Mouse (Mus musculus) cerebellum, postnatal 36 days (tissue): ENCODE data around the gene Cntf.

ENCODE experiments used
- DNase-seq, 2 experiments: peaks; one replicate each; pipeline ENCODE4 v3.0.0; 2021 to 2022; ENCODE audit warnings: mixed read lengths in 2 of 2

Gene Cntf

DNA sequence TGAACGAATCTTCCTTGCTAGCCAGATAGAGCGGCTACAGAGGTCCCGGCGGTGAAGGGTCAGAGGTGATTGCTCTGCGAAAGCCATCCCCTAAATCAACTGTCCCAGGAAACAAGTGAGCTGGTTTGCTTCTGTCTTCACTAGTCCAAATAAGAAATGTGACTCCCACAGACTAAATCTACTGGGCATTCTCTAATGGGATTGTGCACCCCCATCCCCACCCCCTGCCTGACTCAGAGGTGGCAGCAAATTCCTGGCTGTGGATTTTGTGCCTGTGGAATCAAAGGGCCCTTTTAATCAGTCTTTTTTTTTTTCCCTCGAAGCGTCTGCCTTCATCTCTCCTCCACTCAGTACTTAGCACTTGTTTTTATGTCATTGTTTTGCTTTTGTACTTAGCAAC is at the start of gene Cntf:
TSS of gene Cntf (minus strand) at position 325 of the 400 bp plus-strand sequence.
- DNase-seq, result no peak

DNA sequence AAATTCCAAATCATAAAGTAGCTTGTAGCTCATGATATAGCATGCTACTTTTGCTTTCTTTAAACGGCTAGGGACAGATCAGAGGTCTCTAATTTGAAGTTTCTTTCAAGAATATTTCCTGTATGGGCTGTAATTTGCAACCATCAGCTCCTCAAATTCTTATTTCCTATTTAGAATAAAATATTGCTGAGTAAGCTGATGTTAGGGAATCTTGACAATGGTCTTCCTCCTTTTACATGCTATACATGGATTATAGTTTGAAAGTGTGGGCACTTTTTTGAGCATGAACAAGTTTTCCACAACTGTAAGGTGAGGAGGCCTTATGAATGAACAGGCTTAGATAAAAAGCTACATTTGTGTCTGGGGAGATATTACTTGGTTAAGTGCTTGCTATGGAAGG is 48.5 kb upstream of the Cntf start:
- DNase-seq, result no peak

DNA sequence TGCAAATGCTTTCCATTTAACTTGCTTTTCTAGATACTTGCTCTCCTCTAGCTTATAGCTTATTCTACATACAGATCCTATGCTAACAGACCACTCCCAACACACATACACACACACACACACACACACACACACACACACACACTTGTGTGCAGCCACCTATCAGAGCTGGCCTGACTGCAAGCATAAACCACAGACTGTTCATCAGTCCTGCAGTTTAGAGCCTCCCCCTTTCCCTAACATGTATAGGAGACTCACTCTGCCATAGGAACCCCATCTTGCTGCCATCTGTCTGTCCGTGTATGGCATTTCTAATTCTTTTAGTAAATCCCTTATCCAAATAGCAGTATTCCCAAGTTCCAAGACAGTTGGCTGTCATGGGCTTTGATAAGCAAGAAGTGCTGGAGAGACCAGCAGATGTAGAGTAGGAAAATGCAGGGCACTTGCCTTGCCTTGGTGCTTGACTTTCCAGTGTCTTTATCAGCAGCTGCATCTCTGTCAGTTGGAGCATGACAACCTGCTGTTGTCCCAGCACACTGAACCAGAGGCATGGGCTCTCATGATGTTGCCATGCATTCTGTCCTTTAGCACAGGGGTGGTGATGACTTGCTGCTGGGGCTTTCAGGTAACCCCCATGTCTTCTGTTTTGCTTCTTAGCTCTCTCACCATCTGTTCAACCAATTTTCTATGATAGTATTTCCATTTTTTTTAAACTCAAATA is 47.4 kb upstream of the Cntf start:
- no peak for DNase-seq

DNA sequence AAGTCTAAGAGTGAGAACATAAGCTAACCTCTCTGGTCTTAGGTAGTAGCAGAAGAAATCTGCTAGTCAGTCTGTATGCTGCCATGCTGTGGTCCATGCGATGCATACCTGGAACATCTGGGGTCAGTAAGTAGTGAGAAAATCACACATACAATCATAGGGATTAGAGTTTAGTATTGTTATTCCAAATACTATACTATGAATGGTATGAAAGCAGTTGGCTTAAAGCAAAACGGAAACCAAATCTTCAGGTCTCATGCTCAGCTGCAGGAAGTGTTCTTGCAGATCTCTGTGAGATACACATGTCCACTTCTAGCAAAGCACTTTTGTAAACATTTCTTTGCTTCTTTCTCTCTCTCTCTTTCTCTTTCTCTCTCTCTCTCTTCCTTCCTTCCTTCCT is 40.8 kb upstream of the Cntf start:
- no peak for DNase-seq

DNA sequence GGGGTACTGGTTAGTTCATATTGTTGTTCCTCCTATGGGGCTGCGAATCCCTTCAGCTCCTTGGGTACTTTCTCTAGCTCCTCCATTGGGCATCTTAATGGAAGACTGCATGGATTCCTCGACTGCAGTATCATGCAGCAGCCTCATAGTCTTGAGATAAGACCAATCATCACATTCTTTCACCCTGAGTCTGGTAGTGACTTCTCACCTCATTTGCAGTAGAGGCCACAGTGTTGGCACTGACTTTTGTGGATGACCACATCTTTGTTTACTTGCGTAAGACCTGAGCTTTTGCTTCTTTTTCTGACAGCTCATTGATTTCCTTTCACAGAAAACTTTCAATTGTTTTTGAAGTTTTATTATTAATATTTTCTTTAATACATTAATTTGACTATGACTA is 40.3 kb upstream of the Cntf start:
- DNase-seq, result no peak

DNA sequence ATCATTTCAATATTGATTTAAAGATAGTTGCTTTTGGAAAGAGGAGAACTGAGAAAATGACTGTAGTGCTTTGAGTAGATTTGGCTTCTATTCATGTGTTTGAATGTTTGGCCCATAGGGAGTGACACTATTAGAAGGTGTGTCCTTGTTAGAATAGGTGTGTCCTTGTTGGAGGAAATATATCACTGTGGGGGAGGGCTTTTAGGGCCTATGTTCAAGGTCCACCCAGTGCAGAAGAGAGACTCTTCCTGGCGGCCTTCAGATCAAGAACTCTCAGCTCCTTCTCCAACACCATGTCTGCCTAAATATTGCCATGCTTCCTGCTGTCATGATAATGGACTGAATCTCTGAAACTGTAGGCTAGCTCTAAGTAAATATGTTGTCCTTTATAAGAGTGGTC is 38.8 kb upstream of the Cntf start:
- DNase-seq, result no peak

DNA sequence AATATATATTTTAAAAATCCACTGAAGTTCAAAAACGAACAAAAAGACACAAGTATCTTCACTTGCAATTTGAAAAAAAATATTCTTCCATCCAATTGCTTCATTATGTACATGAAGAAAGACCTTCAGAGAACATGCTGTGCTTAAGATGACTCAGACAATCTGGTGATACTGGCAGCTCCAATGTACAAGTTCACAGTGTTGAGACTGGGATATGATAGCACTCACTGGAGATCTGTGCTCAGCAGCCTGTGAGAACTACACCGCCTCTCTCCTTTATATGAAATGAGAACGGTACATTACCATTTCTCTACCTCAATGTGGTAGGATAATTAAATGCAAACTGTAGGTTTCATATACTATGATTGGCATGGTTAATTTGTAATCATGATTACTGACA is 37.4 kb upstream of the Cntf start:
- peak in 1 of 2 experiments; percentile 14 for DNase-seq

DNA sequence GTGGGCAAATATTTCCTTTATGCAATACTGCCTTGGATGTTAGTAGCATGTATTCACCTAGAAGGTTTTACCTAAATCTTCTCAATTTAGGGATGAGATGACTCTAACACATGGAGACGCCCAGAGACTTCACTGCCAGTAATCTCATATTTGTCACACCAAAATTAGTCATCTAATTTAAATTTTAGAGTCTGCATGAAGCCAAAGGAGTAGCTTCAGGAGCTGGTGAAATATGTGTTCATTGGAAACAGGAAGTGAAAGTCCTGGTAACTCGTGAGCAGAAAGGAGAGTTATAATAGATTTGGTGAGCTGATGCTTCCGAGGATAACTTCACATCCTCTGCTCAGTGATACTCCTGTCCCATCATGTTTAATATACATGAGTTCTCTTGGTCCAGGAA is 35.6 kb upstream of the Cntf start:
- no peak for DNase-seq

DNA sequence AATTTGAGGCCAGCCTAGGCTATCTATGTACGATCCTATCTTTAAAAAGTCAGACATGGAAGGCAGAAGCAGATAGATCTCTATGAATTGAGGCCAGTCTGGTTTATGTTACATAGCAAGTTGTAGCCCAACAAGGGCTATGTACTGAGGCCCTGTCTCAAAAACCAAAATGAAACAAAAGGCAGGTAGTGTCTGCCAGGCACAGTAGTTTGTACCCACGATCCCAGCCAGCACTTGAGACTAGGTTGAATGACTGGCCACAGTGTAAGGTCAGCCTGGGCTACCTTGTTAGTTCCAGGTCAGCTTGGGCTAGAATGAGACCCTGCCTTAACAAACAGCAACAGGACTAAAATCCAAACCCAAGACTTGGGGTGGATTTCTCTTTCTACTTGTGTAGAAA is 35.2 kb upstream of the Cntf start:
- no peak for DNase-seq

DNA sequence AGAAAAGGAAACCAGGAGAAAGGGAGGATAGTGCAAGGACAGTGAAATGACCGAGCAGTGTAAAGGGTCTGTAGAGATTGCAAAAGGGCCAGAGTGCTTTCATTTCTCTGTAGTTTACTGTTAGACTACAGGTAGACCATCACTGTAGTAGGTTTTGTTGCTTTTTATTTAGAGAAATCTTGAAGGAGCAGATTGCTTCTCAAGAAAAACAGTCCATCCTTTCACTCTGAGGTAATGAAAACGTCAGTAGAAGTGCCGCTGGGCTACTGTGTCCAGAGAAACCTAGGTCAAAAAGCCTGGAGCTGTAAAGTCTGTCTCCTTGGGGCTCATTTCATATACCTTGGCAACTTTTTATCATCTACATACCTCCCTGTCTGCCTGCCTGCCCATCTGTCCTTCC is 33.6 kb upstream of the Cntf start:
- DNase-seq, result no peak

DNA sequence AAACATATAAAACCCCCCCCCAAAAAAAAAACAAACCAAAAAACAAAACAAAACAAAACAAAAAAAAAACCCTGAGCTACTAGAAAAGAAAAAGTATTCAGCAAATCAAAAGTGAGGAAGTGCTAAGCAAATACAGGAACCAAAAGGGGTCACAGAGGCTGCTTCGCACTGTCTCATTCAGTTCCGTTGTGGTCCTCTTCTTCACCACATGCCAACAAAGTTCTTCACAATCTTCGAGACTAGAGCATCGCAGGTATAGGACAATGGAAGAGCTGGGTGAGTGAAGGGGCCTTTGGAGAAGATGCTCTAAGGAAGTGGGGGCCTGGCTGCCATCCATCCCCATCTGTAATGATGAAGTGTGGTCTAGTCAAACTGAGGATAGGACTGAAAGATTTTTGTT is 33.0 kb upstream of the Cntf start:
- DNase-seq, result no peak

DNA sequence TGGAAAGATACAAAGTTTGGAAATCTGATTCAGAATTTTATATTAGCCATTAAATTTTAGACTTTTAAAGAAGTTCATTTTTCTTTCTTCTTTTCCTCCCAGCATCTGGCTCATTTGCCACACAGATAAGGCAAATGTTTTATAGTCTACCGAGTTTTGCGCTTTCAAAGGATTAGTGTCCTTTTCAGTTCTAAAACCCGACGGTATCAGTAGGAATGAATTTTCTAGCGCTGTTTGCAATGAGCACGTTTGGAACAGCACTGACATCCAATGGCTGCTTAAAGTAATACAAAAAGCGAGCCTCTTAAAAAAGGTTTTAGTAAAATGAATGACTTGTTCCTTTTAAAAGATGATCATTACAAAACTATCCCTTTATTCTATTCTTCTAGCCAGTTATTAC is 31.6 kb upstream of the Cntf start:
- DNase-seq, result peak in 1 of 2 experiments; percentile 21

DNA sequence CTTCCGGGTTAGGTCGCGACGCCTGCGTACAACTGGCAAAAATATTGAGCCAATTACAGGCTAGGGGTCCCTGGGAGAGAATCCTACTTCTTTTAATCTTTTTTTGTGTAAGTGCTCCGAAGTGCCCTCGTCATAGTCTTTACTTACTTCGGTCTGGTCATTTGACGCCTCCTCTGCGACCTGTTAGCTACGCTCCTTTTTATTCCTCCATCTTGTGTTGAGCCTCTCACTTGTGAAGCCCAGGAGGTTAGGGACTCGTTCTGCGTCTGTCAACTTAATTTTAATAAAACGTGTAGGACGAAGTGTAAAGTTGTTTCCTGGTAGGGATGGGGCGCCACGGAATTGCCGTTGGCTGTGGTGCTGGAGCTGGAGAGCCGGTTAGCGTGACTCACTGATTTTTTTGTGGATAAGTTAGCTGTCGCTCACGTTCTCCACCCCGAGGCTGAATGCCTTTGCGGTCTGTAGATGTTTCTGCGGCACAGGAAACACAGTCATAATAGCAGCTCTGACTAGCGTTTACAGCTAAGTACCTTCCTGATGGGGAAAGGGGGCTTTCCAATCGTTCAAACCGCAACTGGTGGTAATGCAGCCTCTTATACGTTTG is 31.0 kb upstream of the Cntf start:
- peak in 1 of 2 experiments; percentile 36 for DNase-seq

DNA sequence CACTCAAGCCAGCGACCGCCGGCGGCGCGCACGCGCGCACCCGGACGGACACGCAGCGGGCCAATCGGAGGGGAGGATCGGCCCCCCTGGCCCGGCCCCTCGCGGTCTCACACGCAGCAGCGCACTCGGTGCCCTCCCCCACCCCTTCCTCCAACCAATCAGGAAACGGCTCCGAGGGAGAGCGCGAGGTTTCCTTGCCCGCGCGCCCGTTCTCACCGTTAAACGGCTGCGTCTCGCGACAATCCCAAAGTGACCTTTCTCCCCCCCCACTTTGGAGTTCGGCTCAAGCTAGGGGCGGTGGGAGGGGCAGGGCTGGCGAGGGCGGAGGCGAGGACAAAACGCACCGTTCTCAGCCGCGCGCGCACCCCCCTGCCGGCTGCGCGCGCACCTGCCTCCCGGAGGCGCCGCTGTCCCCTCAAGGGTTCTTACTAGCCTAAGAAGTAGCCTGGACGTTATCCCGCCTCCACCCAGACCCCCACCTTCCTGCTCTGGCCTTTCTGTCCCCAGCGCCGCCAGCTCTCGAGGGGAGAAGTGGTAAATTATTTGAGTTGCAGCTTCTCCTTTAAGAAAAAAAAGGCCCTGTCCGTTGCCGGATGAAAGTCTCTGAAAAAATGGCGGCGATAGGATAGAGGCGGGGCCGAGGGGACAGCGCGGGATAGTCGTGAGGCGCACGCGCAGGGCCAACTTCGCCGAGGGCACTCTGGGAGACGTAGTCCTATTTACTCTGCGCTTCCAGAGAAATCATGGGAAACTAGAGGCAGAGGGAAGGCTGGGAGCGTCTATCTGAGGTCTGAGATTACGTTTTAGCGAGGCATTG is 30.3 kb upstream of the Cntf start, which contains the start of the genes Zfp91 and Lpxn:
TSS of gene Zfp91 (minus strand) at position 616 of the 817 bp plus-strand sequence.
TSS of gene Lpxn (plus strand) at position 683 of the 817 bp plus-strand sequence.
- DNase-seq, result peak; percentile 96 to 98

DNA sequence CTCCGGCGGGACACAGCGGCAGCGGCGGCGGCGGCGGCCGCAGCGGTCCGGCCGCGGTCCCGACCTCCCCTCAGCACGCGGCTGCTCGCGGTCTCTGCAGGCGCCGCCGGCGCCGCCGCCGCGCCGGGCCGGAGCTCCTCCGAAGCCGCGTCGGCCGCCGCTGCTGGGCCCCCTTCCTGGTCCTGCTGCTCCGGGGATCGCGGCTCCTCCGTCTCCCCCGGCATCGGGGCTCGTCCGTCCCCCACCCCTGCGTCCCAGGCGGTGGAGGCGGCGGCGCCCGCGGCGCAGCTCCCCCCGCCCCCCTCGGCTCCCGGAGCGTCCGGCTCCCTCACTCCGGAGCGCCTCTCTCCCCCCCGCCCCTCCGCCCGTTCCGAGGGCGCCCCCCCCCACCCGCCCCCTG is 29.7 kb upstream of the Cntf start:
- no peak for DNase-seq

DNA sequence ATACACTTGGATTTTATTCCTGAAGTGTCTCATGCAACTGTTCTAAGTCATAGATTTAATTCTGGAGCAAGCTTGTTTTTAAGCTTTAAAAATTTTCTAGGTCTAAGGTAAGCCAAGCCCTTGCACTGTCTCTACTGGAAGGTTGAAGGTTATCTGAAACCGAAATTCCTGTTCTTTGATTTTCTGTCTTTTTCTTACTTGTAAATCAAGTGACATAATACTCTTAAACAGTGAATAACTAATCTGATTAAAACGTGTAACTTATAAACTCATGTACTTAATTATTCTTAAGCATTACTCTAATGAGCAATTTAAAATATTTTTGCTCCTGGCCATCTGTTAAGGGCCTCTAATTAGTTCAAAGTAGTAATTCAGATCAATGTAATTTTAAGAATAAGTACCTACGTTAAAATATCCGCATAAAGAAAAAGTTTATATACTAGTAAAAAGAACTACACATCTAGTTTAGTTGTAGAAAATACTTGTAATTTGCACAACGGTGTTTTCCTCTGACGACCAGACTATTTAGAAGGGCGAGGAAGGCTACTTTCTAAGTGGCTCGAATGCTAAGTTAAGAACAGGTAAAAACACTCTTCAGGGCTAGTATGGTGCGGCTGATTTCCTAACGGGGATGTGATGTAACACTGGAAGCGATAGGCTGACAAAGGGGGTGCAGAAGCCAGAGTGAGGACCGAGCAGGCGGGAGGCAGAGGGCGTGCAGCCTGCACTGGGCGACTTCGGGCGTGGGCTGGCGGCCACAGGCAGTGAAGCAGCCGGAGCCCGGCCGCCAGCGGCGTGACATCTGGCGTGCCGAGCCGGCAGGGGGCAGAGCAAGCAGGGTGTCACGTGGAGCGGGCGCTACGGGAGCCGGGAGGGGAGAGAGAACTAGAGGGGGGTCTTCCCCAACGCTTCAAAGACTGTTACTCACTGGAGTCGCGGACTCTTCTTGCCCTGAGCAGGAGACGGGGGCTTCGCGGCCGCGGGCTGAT is 28.9 kb upstream of the Cntf start:
- peak; percentile 81 to 83 for DNase-seq

DNA sequence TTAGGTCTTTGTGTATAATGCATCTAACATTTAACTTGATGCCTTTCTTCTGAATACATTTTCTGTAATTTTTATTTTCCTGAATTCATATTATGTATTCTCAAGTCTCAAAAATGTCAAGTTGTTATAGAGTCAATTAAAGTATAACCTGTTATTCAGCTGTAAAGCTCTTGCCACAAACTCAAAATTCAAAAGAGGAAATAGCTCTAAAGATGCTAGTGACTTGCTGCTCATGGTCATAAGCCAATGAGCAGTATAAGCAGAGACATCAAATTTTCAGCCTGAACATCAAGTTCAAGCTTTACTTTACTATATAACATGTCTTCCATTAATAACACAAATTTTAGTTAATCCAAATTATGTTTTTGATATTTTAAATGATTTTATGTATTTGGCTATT is 26.9 kb upstream of the Cntf start:
- no peak for DNase-seq

DNA sequence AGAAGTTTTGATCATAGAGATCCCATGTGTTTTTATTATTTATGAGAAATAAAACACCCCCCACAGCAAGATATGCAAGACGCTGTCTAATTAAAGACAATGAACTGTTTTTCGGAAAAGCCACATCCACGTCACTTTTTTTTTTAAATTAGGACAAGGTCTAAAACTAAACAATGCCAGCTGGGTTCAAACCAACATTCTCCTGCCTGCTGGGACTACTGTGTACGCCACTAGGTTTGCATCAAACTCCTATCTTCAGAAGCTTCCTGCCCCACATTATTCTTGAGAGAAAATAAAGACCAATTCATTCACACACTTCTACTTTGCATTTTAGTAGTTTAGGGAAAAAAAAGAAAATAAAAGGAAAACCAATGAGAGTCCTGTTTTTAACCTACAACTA is 22.3 kb upstream of the Cntf start:
- DNase-seq, result no peak

DNA sequence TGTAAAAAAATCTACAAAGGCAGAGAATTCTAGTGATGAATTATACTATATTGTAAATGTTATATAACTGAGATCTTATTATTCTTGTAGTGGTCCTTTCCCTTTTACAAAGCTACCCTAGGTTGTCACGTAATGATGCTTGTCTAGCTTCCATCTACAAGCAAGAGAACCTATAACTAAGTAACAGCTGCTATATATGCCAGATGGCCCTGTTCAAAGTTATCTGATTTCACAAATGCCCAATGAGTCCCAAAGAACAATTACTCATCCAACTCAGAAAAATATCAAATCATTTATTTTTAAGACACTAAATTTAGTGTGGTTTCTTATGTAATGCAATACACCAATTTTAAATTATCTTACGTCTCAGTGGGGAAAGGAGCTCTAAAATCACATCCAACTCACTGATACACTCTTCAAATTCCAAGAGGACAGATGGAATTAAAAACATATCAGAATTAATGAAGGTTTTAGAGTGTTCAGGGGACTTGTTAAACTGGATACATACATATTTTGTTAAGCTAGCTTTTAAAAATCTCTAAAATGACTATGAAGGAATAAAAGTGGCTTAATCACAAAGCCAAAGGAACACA is 21.5 kb upstream of the Cntf start:
- no peak for DNase-seq

DNA sequence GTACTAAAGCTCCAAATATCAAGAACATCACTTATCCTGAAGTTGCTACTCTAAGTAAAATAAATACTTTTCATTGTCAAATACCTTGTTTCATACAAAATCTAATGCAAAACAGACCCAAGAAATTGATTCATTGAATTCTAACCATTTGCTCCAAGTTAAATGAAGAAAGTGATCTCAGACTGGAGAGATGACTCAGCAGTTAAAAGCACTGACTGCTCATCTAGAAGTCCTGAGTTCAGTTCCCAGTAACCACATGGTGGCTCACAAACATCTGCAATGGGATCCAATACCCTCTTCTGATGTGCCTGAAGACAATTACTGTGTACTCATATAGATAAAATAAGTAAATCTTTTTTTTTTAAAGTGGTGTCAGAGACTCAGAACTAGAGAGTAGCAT is 15.0 kb upstream of the Cntf start:
- no peak for DNase-seq

DNA sequence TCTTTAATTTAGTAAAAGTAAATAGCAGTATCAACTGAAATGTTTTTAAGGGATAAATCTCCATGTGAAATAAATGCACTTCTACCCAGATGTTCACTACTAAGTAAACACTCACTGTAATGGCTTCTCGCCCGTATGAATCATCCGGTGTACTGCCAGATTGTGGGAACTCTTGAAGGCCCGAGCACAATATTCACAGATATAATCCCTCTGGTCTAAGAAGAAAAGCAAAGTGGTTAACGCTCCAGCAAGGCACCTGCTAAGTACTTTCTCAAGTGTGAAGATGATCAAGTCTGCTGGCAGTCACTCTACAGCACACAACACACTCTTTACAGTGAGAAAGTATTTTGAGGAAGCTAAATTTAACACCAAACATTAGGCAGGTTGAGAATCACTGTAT is 5.5 kb upstream of the Cntf start:
- no peak for DNase-seq
